Mouse (Mus musculus) B cell, adult 67 days (primary cell): Measurements from ENCODE around the gene Brwd3. TPM values are rescaled to one million over a fixed set of nuclear protein-coding genes. Genes with fewer than 3 reads are reported as not detected.

Experiments
- total RNA-seq, 2 experiments: library from RNA; stranded (reverse); gene quantifications; 4 replicates each; pipeline ENCODE4 v1.2.4; 2023

Brwd3 gene
- total RNA-seq: 10 to 100 TPM; 31.9 to 35.8 TPM

DNA sequence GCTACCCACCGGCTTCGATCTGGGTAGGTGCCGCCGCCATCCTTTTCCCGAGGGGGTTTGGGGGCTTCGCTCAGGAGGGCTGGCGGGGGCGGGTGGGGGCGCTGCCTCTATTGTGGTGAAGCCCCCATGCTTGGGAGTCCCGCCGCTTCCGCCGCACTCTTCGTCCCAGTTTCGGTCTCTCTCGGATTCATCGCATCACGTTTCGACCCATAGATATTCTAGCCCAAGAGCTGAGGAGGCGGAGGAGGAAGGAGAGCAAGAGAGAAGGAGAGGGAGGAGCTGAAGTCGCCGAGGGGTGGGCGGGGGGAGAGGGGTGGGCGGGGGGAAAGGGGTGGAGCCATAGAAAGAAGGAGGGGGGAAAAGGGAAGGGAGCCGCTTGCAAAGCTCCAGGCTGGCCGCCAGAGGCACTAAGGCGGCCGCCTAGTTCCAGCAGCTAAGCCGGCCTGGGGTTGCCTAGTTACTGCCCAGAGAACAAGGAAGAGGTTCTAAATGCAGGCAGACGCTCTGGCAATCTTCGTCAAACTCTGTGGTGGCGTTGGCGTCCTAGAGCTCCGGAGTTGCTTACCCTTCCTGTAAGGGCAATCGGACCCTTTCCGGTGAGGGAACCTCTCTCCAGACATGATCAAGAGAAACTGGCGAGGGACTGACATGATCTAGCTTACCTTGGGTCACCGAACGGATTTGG lies at the start of gene Brwd3:
Gene Brwd3 (minus strand): TSS at position 283 of the 685 bp plus-strand sequence.

Other genes starting within 250 kb of the Brwd3 start
- gene Gm379, start 169.5 kb downstream of the Brwd3 start, total RNA-seq: not detected
- 1 to 10 TPM; 8.9 to 9.5 TPM for gene Hmgn5, start 179.0 kb upstream of the Brwd3 start, total RNA-seq